Mouse (Mus musculus) testis, adult 2 months (tissue): ENCODE measurements around the gene Zfp51.

ENCODE experiments used
- CTCF ChIP-seq: fragments of 200-500 bp; IDR thresholded peaks from 2 replicates; pipeline ENCODE4 v1.5.1; 2012; ENCODE audit warnings: low read depth, mild to moderate bottlenecking, inconsistent platforms, low read length, moderate library complexity; ENCODE audit not compliant: control insufficient read depth, insufficient read depth, insufficient replicate concordance
- POLR2A ChIP-seq: fragments of 200-500 bp; IDR thresholded peaks from 2 replicates; pipeline ENCODE4 v1.6.1; 2012; ENCODE audit warnings: low read depth, mild to moderate bottlenecking, inconsistent platforms, low read length, moderate library complexity; ENCODE audit not compliant: control insufficient read depth

- TF ChIP-seq CTCF (peak; percentile 32; the same call in 1 of the 2 replicates), POLR2A (peak; percentile 47; the same call in 1 of the 2 replicates)
These were observed 27.2 kb upstream of the Zfp51 start, which contains the start of gene Zfp54 for GRCm38 (mm10) chr17:21422664-21423599.
